20 mouse cellular contexts compared by ENCODE assay signal in genomic region chr9:99097668-99098067, GRCm38 (mm10). TPM values are rescaled to one million over a fixed set of nuclear protein-coding genes. Genes with fewer than 3 reads are reported as not detected.
DNase-seq lines count a peak whose midpoint lies in the region; TF ChIP-seq lines count a peak whose summit lies in the region.
"Had no signal": no experiment of that assay in that cellular context is flagged by ENCODE, and none has a peak within 500 bp of the region (broad histone marks: within the 10 kb centered on the region; RNA-seq: fewer than 3 reads in every experiment).

No protein-coding gene starts in this region.

- 48% methylated on average over 1 of the region's 1 CpGs for WGBS in heart, embryonic 10.5 days

- no peak for TF ChIP-seq CTCF in gastrocnemius, adult 2 months (IDR thresholded peaks at IDR 0.05)

- no peak overlapping the region for H3K4me3 ChIP-seq in gastrocnemius, adult 2 months
- no peak overlapping the region for H3K4me3 ChIP-seq in heart, embryonic 10.5 days
- no peak overlapping the region for H3K4me3 ChIP-seq in brown adipose tissue, adult 24 weeks (ENCODE audit: insufficient read depth, low read depth, low read length)
- H3K4me3 ChIP-seq: embryonic facial prominence, embryonic 12.5 days; forebrain, embryonic 13.5 days; heart, embryonic 15.5 days; hindbrain, embryonic 15.5 days; kidney, embryonic 15.5 days had no signal

- no peaks in the 10 kb centered on the region for H3K27me3 ChIP-seq in heart, embryonic 10.5 days (ENCODE audit: insufficient read depth, poor library complexity, severe bottlenecking)
- H3K27me3 ChIP-seq: CH12.LX; embryonic facial prominence, embryonic 12.5 days; forebrain, embryonic 13.5 days; heart, embryonic 15.5 days; hindbrain, embryonic 15.5 days; kidney, embryonic 15.5 days; Patski had no signal

- DNase-seq in gastrocnemius, adult 2 months, result no peak
- no peak for DNase-seq in gastrocnemius, postnatal 25 days
- DNase-seq in heart, embryonic 10.5 days (ENCODE audit: low spot score), result peak; percentile 38
- DNase-seq in heart, postnatal 14 days, result no peak
- DNase-seq in embryo, embryonic 9.5 days (ENCODE audit: extremely low spot score), result peak; percentile 14
- no peak for DNase-seq in cerebellum, adult 11 months
- DNase-seq: adrenal gland, postnatal 14 days; cerebellum, adult 2 months; cerebellum, postnatal 10 days; forebrain, postnatal 0 days; gastrocnemius, postnatal 36 days; kidney, adult 2 months had no signal

- 0 out of 2 replicates have a peak, but pooled peaks cover 3% of the 10 kb centered on the region for H3K36me3 ChIP-seq in heart, embryonic 10.5 days
- H3K36me3 ChIP-seq: embryonic facial prominence, embryonic 12.5 days; heart, embryonic 15.5 days; hindbrain, embryonic 15.5 days; kidney, embryonic 15.5 days had no signal

- H3K4me1 ChIP-seq in heart, embryonic 10.5 days, result peaks cover 21% of the 10 kb centered on the region
- peaks cover 12% of the 10 kb centered on the region for H3K4me1 ChIP-seq in brown adipose tissue, adult 24 weeks (ENCODE audit: control insufficient read depth, insufficient read depth, insufficient read length, low read length)

- intact Hi-C loops in gastrocnemius, adult 2 months (cut with DNase I), result no loop called here
- intact Hi-C loops in heart, postnatal 14 days (cut with DNase I), result no loop called here

- peak overlapping the region; percentile 81 for H3K27ac ChIP-seq in gastrocnemius, adult 2 months
- H3K27ac ChIP-seq in heart, embryonic 10.5 days, result no peak overlapping the region
- H3K27ac ChIP-seq in brown adipose tissue, adult 24 weeks (replicated peaks; ENCODE audit: low read depth, low read length), result peak overlapping the region; percentile 45
- H3K27ac ChIP-seq: embryonic facial prominence, embryonic 12.5 days; forebrain, embryonic 13.5 days; hindbrain, embryonic 15.5 days had no signal

- no peaks in the 10 kb centered on the region for H3K9me3 ChIP-seq in heart, embryonic 10.5 days
- H3K9me3 ChIP-seq: embryonic facial prominence, embryonic 12.5 days; forebrain, embryonic 13.5 days; heart, embryonic 15.5 days; hindbrain, embryonic 15.5 days; kidney, embryonic 15.5 days had no signal

RNA-seq across cellular contexts. Expression of gene Pik3cb, which starts 42.8 kb away (rescaled TPM):
- total RNA-seq in gastrocnemius, adult 2 months (2021), result 1 to 10 TPM; 4.5 to 6.1 TPM
- total RNA-seq in gastrocnemius, postnatal 25 days (2021), result 1 to 10 TPM; 3.8 to 5.0 TPM
- 2.0 and 2.4 TPM in 2 replicates for polyA plus RNA-seq in heart, embryonic 10.5 days (2016; fragmentation: Nextera tagmentation; extraction: Ambion mirVana)
- 10 to 100 TPM in 1 of 2 experiments, 1 to 10 TPM in 1; 9.7 to 10.1 TPM for total RNA-seq in heart, postnatal 14 days (2021)
- polyA plus RNA-seq in brown adipose tissue, adult 24 weeks (2012; ENCODE audit: insufficient read depth, insufficient read length, missing spikeins), result 9.9 and 11.0 TPM in 2 replicates

Comparison
In these comparisons a context has a peak if more than half of its experiments do, and no peak if none do; other contexts are left out.
1. DNase-seq: peak in heart, embryonic 10.5 days (single experiment) and embryo, embryonic 9.5 days (single experiment); none in gastrocnemius, adult 2 months (single experiment), gastrocnemius, postnatal 25 days (single experiment), heart, postnatal 14 days (0 of 2) and cerebellum, adult 11 months (single experiment).